Mouse (Mus musculus): Measurements from ENCODE around the gene Gm7879. TPM values are rescaled to one million over a fixed set of nuclear protein-coding genes. Genes with fewer than 3 reads are reported as not detected.

Gm7879 gene
- polyA plus RNA-seq, 1 experiment from 2014 or later = not detected

DNA sequence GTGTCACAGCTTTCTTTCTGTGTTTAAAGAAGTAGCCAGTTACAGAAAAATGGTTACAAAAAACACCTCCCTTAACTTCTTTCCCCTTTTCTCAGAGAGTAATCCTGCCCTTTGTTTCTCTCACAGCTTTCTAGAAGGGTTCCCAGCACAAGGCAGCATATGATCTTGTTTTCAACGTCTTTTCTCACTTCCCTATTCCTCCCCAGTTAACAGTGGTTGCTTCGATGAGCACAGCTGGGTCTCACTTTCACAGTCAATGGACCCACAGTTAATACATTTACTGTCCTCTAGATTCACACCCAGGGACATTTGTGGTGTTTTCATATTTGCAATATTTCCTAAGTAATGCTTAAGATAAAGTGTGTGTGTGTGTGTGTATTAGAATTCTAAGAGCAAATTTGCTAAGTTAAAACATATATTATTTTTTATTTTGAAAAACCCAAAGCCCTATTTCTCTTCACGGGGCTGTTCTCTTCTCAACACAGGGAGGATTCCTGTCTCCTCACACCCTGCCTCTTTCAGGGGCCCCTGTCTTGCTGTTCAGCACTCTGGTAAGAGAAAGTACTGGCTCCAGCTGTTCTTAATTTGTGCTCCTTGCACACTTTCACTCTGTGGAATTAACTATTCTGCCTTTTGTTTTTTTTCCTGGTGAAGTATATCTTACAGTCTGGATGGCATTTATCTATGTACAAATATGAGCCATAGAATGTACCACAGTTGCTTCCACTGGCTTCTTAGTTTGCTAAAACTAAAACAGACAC, 27.7 kb upstream of the Gm7879 start:
- H3K27me3 ChIP-seq (ENCODE audit: control insufficient read depth, insufficient read depth, low read length) = no peaks in the 10 kb centered on the region
- no peaks in the 10 kb centered on the region for H3K36me3 ChIP-seq (ENCODE audit: control insufficient read depth, insufficient read depth, low read length)
- no peak for ATAC-seq (replicated peaks; ENCODE audit: insufficient number of reproducible peaks, low FRiP score, low TSS enrichment)
- H3K4me2 ChIP-seq = no peak overlapping the region
- WGBS (ENCODE audit: insufficient replicate concordance) = 43% methylated on average over 3 of the region's 3 CpGs
- no peaks in the 10 kb centered on the region for H3K4me1 ChIP-seq (ENCODE audit: control insufficient read depth, insufficient read depth, low read length)
- H3K27ac ChIP-seq (ENCODE audit: low read depth, low read length) = no peak overlapping the region
- no peak overlapping the region for H3K9ac ChIP-seq (ENCODE audit: low read depth, low read length)
- no peaks in the 10 kb centered on the region for H3K9me3 ChIP-seq (replicated peaks; ENCODE audit: control insufficient read depth, low read length)
- H3K4me3 ChIP-seq (ENCODE audit: low read depth, low read length) = no peak overlapping the region

DNA sequence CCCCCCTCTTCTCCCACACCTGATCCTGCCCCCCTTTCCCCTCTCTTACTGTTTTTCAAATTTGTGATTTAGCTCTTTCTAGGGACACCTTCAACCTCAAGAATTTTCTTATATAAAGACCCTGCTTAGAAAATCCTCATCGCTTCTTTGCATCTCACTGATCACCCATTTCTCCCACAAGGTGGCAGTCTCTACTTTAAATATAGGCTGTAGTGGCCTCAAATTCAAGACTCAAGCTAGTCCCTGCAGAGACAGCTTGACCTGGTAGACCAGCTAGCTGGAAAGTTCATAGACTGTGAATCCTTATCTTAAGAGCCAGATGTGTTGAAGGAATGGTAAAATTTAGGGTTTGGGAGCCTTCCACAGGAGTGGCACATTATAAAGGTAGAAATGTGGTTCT, 20.6 kb upstream of the Gm7879 start:
- WGBS (ENCODE audit: insufficient replicate concordance) = 31% methylated on average over 1 of the region's 1 CpGs

DNA sequence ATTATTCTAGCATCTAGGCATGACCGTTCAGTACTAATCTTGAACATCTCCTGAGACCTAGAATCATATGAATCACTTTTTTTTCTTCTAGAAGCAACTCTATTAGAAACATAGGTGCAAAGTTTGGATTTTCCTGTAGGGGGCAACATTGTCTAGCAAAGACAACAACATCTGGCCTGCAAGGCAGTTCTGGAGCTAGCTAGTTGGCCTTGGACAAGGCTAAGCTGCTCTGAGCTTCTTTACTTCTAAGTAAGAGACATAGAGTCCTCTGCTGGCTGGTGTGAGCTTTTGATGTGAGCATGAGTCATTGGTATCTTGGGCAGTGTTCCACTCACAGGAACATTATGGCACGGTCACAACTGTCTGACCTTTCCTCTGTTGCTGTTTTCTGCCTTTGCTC, 18.8 kb upstream of the Gm7879 start:
- H3K27ac ChIP-seq (ENCODE audit: low read depth, low read length) = no peak overlapping the region
- WGBS (ENCODE audit: insufficient replicate concordance) = 69% methylated on average over 2 of the region's 2 CpGs
- H3K27me3 ChIP-seq (ENCODE audit: control insufficient read depth, insufficient read depth, low read length) = no peaks in the 10 kb centered on the region
- no peak overlapping the region for H3K4me2 ChIP-seq
- no peak for ATAC-seq (replicated peaks; ENCODE audit: insufficient number of reproducible peaks, low FRiP score, low TSS enrichment)
- no peaks in the 10 kb centered on the region for H3K9me3 ChIP-seq (replicated peaks; ENCODE audit: control insufficient read depth, low read length)
- no peaks in the 10 kb centered on the region for H3K36me3 ChIP-seq (ENCODE audit: control insufficient read depth, insufficient read depth, low read length)
- H3K4me1 ChIP-seq (ENCODE audit: control insufficient read depth, insufficient read depth, low read length) = no peaks in the 10 kb centered on the region
- no peak overlapping the region for H3K9ac ChIP-seq (ENCODE audit: low read depth, low read length)
- H3K4me3 ChIP-seq (ENCODE audit: low read depth, low read length) = no peak overlapping the region

More for the DNA sequence above, 20.6 kb upstream of the Gm7879 start:
- Histone ChIP-seq H3K27ac (ENCODE audit: low read depth, low read length) (no peak overlapping the region), H3K9ac (ENCODE audit: low read depth, low read length) (no peak overlapping the region), H3K27me3 (ENCODE audit: control insufficient read depth, insufficient read depth, low read length) (no peaks in the 10 kb centered on the region), H3K4me1 (ENCODE audit: control insufficient read depth, insufficient read depth, low read length) (no peaks in the 10 kb centered on the region), H3K4me2 (no peak overlapping the region), H3K9me3 (replicated peaks; ENCODE audit: control insufficient read depth, low read length) (no peaks in the 10 kb centered on the region), H3K36me3 (ENCODE audit: control insufficient read depth, insufficient read depth, low read length) (no peaks in the 10 kb centered on the region), H3K4me3 (ENCODE audit: low read depth, low read length) (no peak overlapping the region)
- no peak for ATAC-seq (replicated peaks; ENCODE audit: insufficient number of reproducible peaks, low FRiP score, low TSS enrichment)

DNA sequence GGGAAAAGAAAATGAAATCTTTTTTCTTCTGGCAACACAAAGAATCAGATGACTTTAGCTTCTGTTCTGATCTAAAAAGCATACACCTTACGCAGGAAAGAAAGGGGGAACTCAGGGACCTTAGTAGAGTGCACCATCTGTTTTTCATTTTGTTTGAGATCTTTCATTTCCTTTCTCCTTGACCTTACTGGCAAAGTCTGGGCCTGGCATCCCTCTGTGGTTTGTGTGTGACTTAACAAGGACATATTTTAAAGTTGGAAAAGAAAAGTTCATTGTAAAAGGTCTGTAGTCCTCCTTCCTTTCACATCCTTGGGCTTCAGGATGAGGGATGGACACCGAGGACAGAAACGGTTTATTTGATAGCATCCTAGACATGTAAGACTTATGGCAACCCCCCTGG, 17.0 kb upstream of the Gm7879 start:
- Histone ChIP-seq H3K9ac (ENCODE audit: low read depth, low read length) (no peak overlapping the region), H3K4me3 (ENCODE audit: low read depth, low read length) (no peak overlapping the region), H3K36me3 (ENCODE audit: control insufficient read depth, insufficient read depth, low read length) (no peaks in the 10 kb centered on the region), H3K27me3 (ENCODE audit: control insufficient read depth, insufficient read depth, low read length) (no peaks in the 10 kb centered on the region), H3K4me1 (ENCODE audit: control insufficient read depth, insufficient read depth, low read length) (no peaks in the 10 kb centered on the region), H3K27ac (ENCODE audit: low read depth, low read length) (no peak overlapping the region), H3K9me3 (replicated peaks; ENCODE audit: control insufficient read depth, low read length) (no peaks in the 10 kb centered on the region), H3K4me2 (no peak overlapping the region)
- ATAC-seq (replicated peaks; ENCODE audit: insufficient number of reproducible peaks, low FRiP score, low TSS enrichment) = no peak
- 77% methylated on average over 3 of the region's 3 CpGs for WGBS (ENCODE audit: insufficient replicate concordance)

DNA sequence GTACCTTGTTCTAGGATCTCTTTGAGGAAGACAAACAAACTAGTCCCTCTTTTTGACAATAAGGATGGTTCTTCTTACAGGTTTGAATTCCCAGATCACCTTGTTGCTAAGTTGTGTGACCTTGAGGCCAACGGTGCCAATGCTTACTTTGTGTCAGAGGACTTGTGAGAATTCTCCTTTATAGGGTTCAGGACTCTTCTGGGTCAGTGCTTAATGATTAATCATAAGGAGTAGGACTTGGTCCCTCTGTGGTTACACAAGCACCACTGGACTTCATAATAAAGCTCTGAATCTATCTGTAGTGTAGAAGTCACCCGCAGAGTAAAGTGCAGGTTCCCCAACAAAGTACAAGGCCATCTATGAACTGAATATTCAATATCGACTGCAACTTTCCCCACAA, 8.3 kb upstream of the Gm7879 start:
- no peak for ATAC-seq (replicated peaks; ENCODE audit: insufficient number of reproducible peaks, low FRiP score, low TSS enrichment)
- WGBS (ENCODE audit: insufficient replicate concordance) = 87% methylated on average over 3 of the region's 3 CpGs
- no peaks in the 10 kb centered on the region for H3K9me3 ChIP-seq (replicated peaks; ENCODE audit: control insufficient read depth, low read length)
- H3K36me3 ChIP-seq (ENCODE audit: control insufficient read depth, insufficient read depth, low read length) = no peaks in the 10 kb centered on the region
- no peak overlapping the region for H3K4me3 ChIP-seq (ENCODE audit: low read depth, low read length)
- H3K27me3 ChIP-seq (ENCODE audit: control insufficient read depth, insufficient read depth, low read length) = no peaks in the 10 kb centered on the region
- H3K4me1 ChIP-seq (ENCODE audit: control insufficient read depth, insufficient read depth, low read length) = no peaks in the 10 kb centered on the region
- no peak overlapping the region for H3K4me2 ChIP-seq
- H3K9ac ChIP-seq (ENCODE audit: low read depth, low read length) = no peak overlapping the region
- no peak overlapping the region for H3K27ac ChIP-seq (ENCODE audit: low read depth, low read length)

DNA sequence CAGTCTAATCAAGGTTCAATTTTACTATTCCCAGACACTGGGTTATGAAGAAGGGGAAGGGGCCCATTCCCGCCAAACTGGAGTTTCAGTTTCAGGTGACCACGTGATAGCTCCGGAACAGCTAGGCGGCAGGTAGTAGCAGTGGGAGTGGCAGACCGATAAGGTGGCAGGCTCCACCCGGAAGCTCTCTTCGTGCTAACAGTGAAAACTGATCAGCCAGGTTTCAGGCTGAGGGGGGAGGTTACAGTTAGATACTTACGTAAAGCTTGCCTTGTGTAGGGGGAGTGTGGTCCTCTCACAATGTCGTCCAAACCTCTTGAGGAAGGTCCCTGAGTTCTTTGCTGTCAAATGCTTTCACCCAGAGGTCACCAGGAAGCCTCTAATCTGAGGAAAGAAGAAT, 3.7 kb upstream of the Gm7879 start:
- no peaks in the 10 kb centered on the region for H3K27me3 ChIP-seq (ENCODE audit: control insufficient read depth, insufficient read depth, low read length)
- H3K4me3 ChIP-seq (ENCODE audit: low read depth, low read length) = no peak overlapping the region
- H3K4me2 ChIP-seq = no peak overlapping the region
- H3K27ac ChIP-seq (ENCODE audit: low read depth, low read length) = no peak overlapping the region
- H3K36me3 ChIP-seq (ENCODE audit: control insufficient read depth, insufficient read depth, low read length) = no peaks in the 10 kb centered on the region
- H3K9me3 ChIP-seq (replicated peaks; ENCODE audit: control insufficient read depth, low read length) = no peaks in the 10 kb centered on the region
- no peak overlapping the region for H3K9ac ChIP-seq (ENCODE audit: low read depth, low read length)
- no peak for ATAC-seq (replicated peaks; ENCODE audit: insufficient number of reproducible peaks, low FRiP score, low TSS enrichment)
- no peaks in the 10 kb centered on the region for H3K4me1 ChIP-seq (ENCODE audit: control insufficient read depth, insufficient read depth, low read length)
- WGBS (ENCODE audit: insufficient replicate concordance) = 41% methylated on average over 9 of the region's 9 CpGs

DNA sequence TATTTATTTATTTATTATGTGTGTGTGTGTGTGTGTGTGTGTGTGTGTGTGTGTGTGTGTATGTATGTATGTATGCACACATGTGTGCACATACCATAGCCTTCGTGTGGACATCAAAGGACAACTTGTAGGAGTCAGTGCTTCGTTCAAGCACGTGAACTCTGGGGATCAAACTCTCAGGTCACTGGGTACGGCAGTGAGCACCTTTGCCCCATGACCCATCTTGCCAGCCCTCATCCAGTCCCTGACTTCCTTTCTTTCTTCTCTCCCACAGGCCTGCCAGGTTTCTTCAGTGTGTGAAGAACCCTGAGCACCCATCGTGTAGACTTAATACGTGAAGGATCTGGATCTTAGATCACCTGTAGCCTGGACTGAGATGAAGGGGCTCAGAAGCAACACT, 2.9 kb upstream of the Gm7879 start:
- ATAC-seq (replicated peaks; ENCODE audit: insufficient number of reproducible peaks, low FRiP score, low TSS enrichment) = no peak
- Histone ChIP-seq H3K36me3 (ENCODE audit: control insufficient read depth, insufficient read depth, low read length) (no peaks in the 10 kb centered on the region), H3K9ac (ENCODE audit: low read depth, low read length) (no peak overlapping the region), H3K27ac (ENCODE audit: low read depth, low read length) (no peak overlapping the region), H3K4me1 (ENCODE audit: control insufficient read depth, insufficient read depth, low read length) (no peaks in the 10 kb centered on the region), H3K4me3 (ENCODE audit: low read depth, low read length) (no peak overlapping the region), H3K9me3 (replicated peaks; ENCODE audit: control insufficient read depth, low read length) (no peaks in the 10 kb centered on the region), H3K27me3 (ENCODE audit: control insufficient read depth, insufficient read depth, low read length) (no peaks in the 10 kb centered on the region), H3K4me2 (no peak overlapping the region)
- 91% methylated on average over 6 of the region's 6 CpGs for WGBS (ENCODE audit: insufficient replicate concordance)

DNA sequence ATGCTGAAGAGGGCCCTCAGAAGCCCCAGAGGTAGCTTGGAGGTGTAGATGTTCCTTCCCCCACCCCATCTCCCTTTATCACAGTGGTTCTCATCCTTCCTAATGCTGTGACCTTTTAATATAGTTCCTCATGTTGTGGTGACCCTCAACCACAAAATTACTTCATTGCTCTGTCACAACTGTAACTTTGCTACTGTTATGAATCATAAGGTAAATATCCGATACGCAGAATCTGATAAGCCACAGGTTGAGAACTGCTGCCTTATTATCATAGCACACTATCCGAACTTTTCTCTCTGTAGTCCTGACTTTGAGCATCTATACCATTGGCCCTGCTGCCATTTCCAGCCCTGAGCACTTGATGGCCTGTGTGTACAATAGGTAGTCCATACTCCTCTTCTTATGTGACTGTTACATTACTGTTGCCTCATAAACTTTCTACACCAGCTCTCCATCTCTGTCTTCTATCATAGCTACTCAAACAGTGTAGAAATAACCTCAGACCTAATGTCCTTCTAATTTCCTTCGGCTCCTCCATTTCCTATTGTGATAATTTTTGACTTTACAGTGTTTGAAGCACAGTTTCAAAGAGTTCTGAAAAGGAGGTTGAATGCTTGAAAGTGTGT, 2.4 kb downstream of the Gm7879 start:
- 79% methylated on average over 4 of the region's 4 CpGs for WGBS (ENCODE audit: insufficient replicate concordance)
- no peak for ATAC-seq (replicated peaks; ENCODE audit: insufficient number of reproducible peaks, low FRiP score, low TSS enrichment)
- H3K27me3 ChIP-seq (ENCODE audit: control insufficient read depth, insufficient read depth, low read length) = no peaks in the 10 kb centered on the region
- no peak overlapping the region for H3K27ac ChIP-seq (ENCODE audit: low read depth, low read length)
- H3K9me3 ChIP-seq (replicated peaks; ENCODE audit: control insufficient read depth, low read length) = no peaks in the 10 kb centered on the region
- no peak overlapping the region for H3K9ac ChIP-seq (ENCODE audit: low read depth, low read length)
- no peaks in the 10 kb centered on the region for H3K36me3 ChIP-seq (ENCODE audit: control insufficient read depth, insufficient read depth, low read length)
- H3K4me1 ChIP-seq (ENCODE audit: control insufficient read depth, insufficient read depth, low read length) = no peaks in the 10 kb centered on the region
- H3K4me2 ChIP-seq = no peak overlapping the region
- H3K4me3 ChIP-seq (ENCODE audit: low read depth, low read length) = no peak overlapping the region

DNA sequence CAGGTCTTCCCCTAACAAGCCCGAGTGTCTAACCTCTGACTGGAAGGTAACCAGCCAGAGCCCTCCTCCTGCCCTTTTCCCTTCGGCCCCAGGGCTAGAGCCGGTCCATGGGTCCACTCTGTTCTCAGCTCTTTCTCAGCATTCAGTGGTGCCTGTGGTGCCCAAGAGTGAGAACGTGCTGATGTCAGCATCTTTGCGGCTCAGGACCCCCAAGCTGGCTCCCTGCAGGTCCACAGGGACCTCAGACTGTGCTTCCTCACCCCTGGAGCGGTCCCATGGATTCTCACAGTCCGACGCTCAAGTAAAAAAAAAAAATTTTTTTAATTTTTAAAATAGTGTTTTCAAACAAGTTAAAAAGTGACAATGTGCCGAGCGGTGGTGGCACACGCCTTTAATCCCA, 8.9 kb downstream of the Gm7879 start:
- Histone ChIP-seq H3K27me3 (ENCODE audit: control insufficient read depth, insufficient read depth, low read length) (no peaks in the 10 kb centered on the region), H3K4me3 (ENCODE audit: low read depth, low read length) (no peak overlapping the region), H3K36me3 (ENCODE audit: control insufficient read depth, insufficient read depth, low read length) (no peaks in the 10 kb centered on the region), H3K27ac (ENCODE audit: low read depth, low read length) (no peak overlapping the region), H3K4me1 (ENCODE audit: control insufficient read depth, insufficient read depth, low read length) (no peaks in the 10 kb centered on the region), H3K9me3 (replicated peaks; ENCODE audit: control insufficient read depth, low read length) (no peaks in the 10 kb centered on the region), H3K9ac (ENCODE audit: low read depth, low read length) (no peak overlapping the region), H3K4me2 (no peak overlapping the region)
- 87% methylated on average over 11 of the region's 11 CpGs for WGBS (ENCODE audit: insufficient replicate concordance)
- ATAC-seq (replicated peaks; ENCODE audit: insufficient number of reproducible peaks, low FRiP score, low TSS enrichment) = no peak
